Mouse (Mus musculus): ENCODE results near the gene Pfkp.

GRCm38 (mm10) chr13:6643026-6643425 lies 5.6 kb downstream of the Pfkp start:
- TF ChIP-seq CTCF (IDR thresholded peaks at IDR 0.05; ENCODE audit: borderline replicate concordance, control insufficient read depth, extremely low read depth, insufficient read depth, low read length, poor library complexity) (no peak), POLR2A (IDR thresholded peaks at IDR 0.05; ENCODE audit: control insufficient read depth, extremely low read depth, insufficient read depth, low read length, poor library complexity) (no peak)
